Mouse (Mus musculus): ENCODE measurements around the gene Ppp4r3a.

Ppp4r3a gene

GRCm38 (mm10) chr12:100995607-100996377, 87.7 kb downstream of the Ppp4r3a start:
- CTCF ChIA-PET: no interaction called here

GRCm38 (mm10) chr12:100994140-100995015, 89.1 kb downstream of the Ppp4r3a start:
- CTCF ChIA-PET: no interaction called here

GRCm38 (mm10) chr12:100993146-100993545, 90.4 kb downstream of the Ppp4r3a start:
- CTCF ChIA-PET: interaction anchor here (0.7 kb wide), 2 partner anchors 56 to 1975 kb away, joined by 4 to 5 read pairs; no protein-coding TSS in a partner anchor

GRCm38 (mm10) chr12:100992505-100992904, 91.0 kb downstream of the Ppp4r3a start:
- CTCF ChIA-PET: no interaction called here

- CTCF ChIA-PET: interaction anchor here (0.6 to 1.6 kb wide), 2 partner anchors 32 to 1307 kb away, joined by 4 to 5 read pairs; no protein-coding TSS in a partner anchor
Observed at GRCm38 (mm10) chr12:100991119-100991518, 92.4 kb downstream of the Ppp4r3a start.

GRCm38 (mm10) chr12:100990291-100990690, 93.2 kb downstream of the Ppp4r3a start:
- CTCF ChIA-PET: interaction anchor here (0.5 to 1.6 kb wide), 3 partner anchors 27 to 1880 kb away, joined by 3 to 6 read pairs (median 4); no protein-coding TSS in a partner anchor

- CTCF ChIA-PET: interaction anchor here (0.5 kb wide), 2 partner anchors 24 to 1880 kb away, joined by 3 to 6 read pairs; no protein-coding TSS in a partner anchor
Observed at GRCm38 (mm10) chr12:100989780-100990288, 93.7 kb downstream of the Ppp4r3a start.

Data from spleen, embryonic (tissue).